Mouse (Mus musculus) thymus, adult 2 months (tissue): ENCODE data around the gene Soga3.

ENCODE experiments used
- CTCF ChIP-seq: fragments of 200-500 bp; IDR thresholded peaks from 2 replicates; pipeline ENCODE4 v1.5.1; 2012; ENCODE audit warnings: mild to moderate bottlenecking, control low read depth, low read length, moderate library complexity, borderline replicate concordance; ENCODE audit not compliant: control insufficient read depth, poor library complexity, insufficient read depth; ENCODE audit errors: extremely low read depth
- POLR2A ChIP-seq: fragments of 200-500 bp; IDR thresholded peaks from 2 replicates; pipeline ENCODE4 v1.6.1; 2012; ENCODE audit warnings: mild to moderate bottlenecking, low read length, control low read depth, moderate library complexity; ENCODE audit not compliant: control insufficient read depth, poor library complexity, insufficient read depth; ENCODE audit errors: extremely low read depth

DNA sequence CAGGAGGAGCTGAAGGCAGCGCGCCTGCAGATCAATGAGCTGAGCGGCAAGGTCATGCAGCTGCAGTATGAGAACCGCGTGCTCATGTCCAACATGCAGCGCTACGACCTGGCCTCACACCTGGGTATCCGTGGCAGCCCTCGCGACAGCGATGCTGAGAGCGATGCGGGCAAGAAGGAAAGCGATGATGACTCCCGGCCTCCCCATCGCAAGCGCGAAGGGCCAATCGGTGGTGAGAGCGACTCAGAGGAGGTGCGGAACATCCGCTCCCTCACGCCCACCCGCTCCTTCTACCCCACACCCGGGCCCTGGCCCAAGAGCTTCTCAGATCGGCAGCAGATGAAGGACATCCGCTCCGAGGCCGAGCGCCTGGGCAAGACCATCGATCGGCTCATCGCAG is 53.2 kb downstream of the Soga3 start:
- TF ChIP-seq POLR2A: no peak
- TF ChIP-seq CTCF: no peak
